Mouse (Mus musculus): Measurements from ENCODE around the gene Lrrc15. TPM values are rescaled to one million over a fixed set of nuclear protein-coding genes. Genes with fewer than 3 reads are reported as not detected.

Gene Lrrc15
- polyA plus RNA-seq, 1 experiment from 2014 or later, result 0.26 TPM

DNA sequence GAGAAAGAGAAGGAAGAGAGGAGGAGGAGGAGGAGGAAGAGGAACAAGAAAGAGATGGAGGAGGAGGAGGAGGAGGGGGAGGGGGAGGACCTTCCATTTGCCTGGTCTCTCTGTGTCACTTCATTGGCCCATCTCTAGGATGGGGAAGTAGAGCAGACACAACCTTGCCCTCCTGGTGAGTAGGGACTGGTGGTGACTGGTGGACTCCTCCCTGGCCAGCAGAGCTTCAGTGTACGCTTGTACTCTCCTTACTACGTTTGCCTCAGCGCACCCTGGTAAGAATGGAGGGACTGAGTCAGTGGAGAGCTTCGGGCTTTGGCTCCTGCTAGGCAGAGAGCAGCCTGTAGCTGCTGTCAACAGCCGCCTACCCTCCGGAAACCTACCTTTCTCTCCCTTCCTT, 19.6 kb upstream of the Lrrc15 start:
- H3K36me3 ChIP-seq, result no peaks in the 10 kb centered on the region
- no peaks in the 10 kb centered on the region for H3K9me3 ChIP-seq
- H3K9ac ChIP-seq, result no peak overlapping the region
- no peak overlapping the region for H3K27ac ChIP-seq
- ATAC-seq (ENCODE audit: low FRiP score), result no peak
- H3K4me3 ChIP-seq, result no peak overlapping the region
- H3K4me1 ChIP-seq (replicated peaks), result no peaks in the 10 kb centered on the region
- peaks cover 55% of the 10 kb centered on the region for H3K27me3 ChIP-seq
- 82% methylated on average over 6 of the region's 6 CpGs for WGBS
- H3K4me2 ChIP-seq, result no peak overlapping the region

DNA sequence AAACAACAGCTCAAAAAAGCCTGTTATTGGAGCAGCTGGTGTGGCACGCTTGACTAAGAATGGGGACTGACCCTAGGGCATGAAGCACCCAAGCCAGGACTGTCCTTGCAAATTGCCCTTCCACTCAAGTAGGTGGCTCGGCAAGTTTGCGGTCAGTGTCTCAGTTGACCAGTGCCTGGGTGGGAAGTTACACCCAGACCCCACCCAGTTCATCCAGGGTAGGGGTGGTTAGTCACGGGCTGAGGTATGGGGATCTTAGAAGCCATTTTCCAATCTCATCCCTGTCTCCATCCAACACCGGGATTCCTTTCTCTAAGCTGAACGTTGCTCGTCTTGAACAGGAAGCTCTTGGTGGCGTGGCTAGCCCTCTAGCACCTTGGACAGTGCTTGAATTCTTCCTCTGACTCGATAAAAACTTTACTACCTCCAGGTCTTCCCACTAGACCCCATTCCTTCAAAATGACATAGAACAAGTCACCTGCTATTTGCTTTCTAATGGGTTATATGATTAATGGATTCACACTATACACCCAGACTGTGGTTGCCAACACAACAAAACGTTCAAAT, 16.7 kb upstream of the Lrrc15 start:
- 76% methylated on average over 10 of the region's 10 CpGs for WGBS
- Histone ChIP-seq H3K27ac (no peak overlapping the region), H3K4me3 (no peak overlapping the region), H3K4me2 (no peak overlapping the region), H3K36me3 (no peaks in the 10 kb centered on the region), H3K27me3 (peaks cover 29% of the 10 kb centered on the region), H3K4me1 (replicated peaks) (no peaks in the 10 kb centered on the region), H3K9me3 (no peaks in the 10 kb centered on the region), H3K9ac (no peak overlapping the region)
- ATAC-seq (ENCODE audit: low FRiP score), result no peak

DNA sequence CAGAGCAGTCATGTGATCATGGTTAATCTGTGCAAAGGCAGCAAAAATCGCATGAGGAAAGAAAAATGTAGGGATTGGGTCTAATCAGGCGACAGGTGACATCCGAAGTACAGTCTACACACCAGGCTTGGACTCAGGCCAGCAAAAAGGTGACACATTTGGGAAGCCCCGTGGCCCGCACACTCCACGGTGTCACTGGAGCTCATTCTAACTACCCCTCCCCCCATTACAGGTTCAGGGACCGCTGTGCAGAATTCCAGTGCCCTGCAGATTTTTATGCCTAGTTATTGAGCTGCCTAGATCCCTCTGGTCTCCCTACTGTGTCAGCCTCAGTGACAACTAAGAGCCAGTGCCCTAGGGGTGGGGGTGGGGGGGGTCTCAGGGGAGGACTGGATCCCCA, 14.4 kb upstream of the Lrrc15 start:
- WGBS, result 93% methylated on average over 7 of the region's 7 CpGs
- no peak overlapping the region for H3K4me2 ChIP-seq
- H3K4me3 ChIP-seq, result no peak overlapping the region
- H3K4me1 ChIP-seq (replicated peaks), result no peaks in the 10 kb centered on the region
- H3K9me3 ChIP-seq, result no peaks in the 10 kb centered on the region
- peaks cover 10% of the 10 kb centered on the region; the same call in 1 of the 2 replicates for H3K27me3 ChIP-seq
- no peak for ATAC-seq (ENCODE audit: low FRiP score)
- H3K36me3 ChIP-seq, result no peaks in the 10 kb centered on the region
- H3K9ac ChIP-seq, result no peak overlapping the region
- no peak overlapping the region for H3K27ac ChIP-seq

DNA sequence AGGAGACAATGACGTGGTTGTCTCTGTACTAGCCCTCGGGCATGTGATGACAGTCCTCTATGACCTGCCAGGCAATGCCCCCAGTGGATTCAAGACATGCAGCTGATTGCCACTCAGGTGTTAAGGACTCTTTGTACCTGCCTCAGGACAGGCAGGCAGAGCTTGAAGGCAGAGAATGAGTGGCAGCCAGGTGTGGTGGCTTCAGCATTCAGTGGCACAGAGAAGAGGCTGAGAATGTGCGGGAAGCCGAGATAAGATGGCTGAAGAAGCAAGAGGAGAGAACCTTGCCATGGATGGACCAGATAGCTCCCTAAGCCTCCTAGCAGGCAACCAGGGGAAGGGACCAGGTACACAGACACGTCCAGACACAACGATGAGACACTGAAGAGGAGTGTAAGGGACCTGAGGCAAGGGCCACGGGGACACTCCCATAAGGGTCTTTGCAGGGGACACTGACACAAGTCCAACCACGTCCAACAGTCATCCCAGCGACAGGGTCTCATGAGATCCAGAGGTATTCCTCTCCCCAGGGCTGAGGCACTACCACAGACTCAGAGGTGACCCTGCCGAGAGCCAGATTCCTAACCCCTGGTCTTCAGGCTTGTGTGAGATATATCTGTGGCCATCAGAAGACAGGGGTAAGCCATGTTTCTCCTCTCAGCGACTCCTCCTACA, 13.7 kb upstream of the Lrrc15 start:
- peaks cover 10% of the 10 kb centered on the region; the same call in 1 of the 2 replicates for H3K27me3 ChIP-seq
- H3K27ac ChIP-seq, result no peak overlapping the region
- ATAC-seq (ENCODE audit: low FRiP score), result no peak
- no peak overlapping the region for H3K4me2 ChIP-seq
- 90% methylated on average over 11 of the region's 11 CpGs for WGBS
- H3K9ac ChIP-seq, result no peak overlapping the region
- no peak overlapping the region for H3K4me3 ChIP-seq
- H3K36me3 ChIP-seq, result no peaks in the 10 kb centered on the region
- no peaks in the 10 kb centered on the region for H3K4me1 ChIP-seq (replicated peaks)
- H3K9me3 ChIP-seq, result no peaks in the 10 kb centered on the region

DNA sequence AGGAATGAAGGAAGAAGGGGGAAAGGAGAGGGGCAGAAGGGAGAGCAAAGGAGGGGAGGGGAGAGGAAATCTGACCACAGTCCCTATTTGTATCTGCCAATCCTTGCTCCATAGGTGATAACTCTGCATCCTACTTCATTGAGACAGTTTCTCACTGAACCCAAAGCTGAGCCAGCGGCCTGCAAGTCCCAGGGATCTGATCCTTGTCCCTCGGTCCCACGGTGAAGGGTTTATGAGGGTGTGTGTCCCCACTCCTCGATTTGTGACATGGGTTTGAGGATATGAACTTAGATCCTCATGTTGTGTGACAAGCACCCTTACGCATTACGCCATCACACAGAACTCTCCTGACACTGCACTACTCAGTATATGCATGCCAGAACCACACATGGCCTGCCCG, 12.1 kb upstream of the Lrrc15 start:
- ATAC-seq (ENCODE audit: low FRiP score), result no peak
- Histone ChIP-seq H3K4me1 (replicated peaks) (peaks cover 6% of the 10 kb centered on the region; the same call in 1 of the 2 replicates), H3K27ac (no peak overlapping the region), H3K4me2 (no peak overlapping the region), H3K9ac (no peak overlapping the region), H3K9me3 (no peaks in the 10 kb centered on the region), H3K4me3 (no peak overlapping the region), H3K36me3 (no peaks in the 10 kb centered on the region), H3K27me3 (0 out of 2 replicates have a peak, but pooled peaks cover 7% of the 10 kb centered on the region)
- 97% methylated on average over 7 of the region's 7 CpGs for WGBS

DNA sequence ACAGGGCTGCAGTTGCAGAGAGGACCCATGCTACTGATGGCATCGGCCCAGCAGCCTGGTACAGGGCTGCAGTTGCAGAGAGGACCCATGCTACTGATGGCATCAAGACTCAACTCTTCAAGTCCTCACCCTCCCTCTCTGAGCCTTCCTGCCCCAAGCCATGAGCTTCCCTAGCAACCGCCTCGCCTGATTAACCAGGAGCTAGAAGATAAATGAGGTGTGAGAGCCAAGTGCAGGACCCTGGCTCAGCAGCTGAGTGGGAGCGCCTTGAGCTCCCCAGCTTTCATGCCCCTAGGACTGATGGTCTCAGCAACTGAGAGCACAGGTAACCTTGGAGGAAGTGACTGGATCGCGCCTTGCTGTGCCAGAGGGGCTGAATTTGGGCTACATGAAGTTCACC, 7.4 kb upstream of the Lrrc15 start:
- ATAC-seq (ENCODE audit: low FRiP score), result no peak
- Histone ChIP-seq H3K27me3 (peaks cover 26% of the 10 kb centered on the region), H3K4me2 (no peak overlapping the region), H3K27ac (no peak overlapping the region), H3K9me3 (no peaks in the 10 kb centered on the region), H3K9ac (no peak overlapping the region), H3K4me1 (replicated peaks) (peaks cover 8% of the 10 kb centered on the region; the same call in 1 of the 2 replicates), H3K4me3 (no peak overlapping the region), H3K36me3 (no peaks in the 10 kb centered on the region)
- 60% methylated on average over 6 of the region's 6 CpGs for WGBS

DNA sequence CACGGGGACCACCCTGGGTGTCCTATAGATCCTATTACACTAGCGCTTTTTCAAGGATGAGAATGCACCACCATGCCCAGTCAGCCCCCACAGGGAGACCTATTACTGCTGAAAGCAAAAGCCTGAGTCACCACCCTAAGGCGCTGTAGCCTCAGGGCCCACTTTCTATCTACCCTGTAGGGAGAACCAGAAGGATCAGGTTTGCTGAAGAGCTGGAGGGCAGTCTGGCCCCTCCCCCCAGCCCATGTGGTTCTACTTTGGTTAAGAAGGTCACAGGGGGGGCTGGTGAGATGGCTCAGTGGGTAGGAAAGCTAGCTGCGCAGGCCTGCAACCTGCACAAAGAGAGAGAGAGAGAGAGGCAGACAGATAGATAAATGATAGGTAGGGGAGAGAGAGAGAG, 2.6 kb upstream of the Lrrc15 start:
- no peak overlapping the region for H3K4me2 ChIP-seq
- H3K36me3 ChIP-seq, result no peaks in the 10 kb centered on the region
- no peak overlapping the region for H3K27ac ChIP-seq
- H3K27me3 ChIP-seq, result peaks cover 70% of the 10 kb centered on the region
- no peak overlapping the region for H3K9ac ChIP-seq
- no peak for ATAC-seq (ENCODE audit: low FRiP score)
- 60% methylated on average over 4 of the region's 4 CpGs for WGBS
- H3K4me1 ChIP-seq (replicated peaks), result peaks cover 22% of the 10 kb centered on the region
- no peaks in the 10 kb centered on the region for H3K9me3 ChIP-seq
- no peak overlapping the region for H3K4me3 ChIP-seq

DNA sequence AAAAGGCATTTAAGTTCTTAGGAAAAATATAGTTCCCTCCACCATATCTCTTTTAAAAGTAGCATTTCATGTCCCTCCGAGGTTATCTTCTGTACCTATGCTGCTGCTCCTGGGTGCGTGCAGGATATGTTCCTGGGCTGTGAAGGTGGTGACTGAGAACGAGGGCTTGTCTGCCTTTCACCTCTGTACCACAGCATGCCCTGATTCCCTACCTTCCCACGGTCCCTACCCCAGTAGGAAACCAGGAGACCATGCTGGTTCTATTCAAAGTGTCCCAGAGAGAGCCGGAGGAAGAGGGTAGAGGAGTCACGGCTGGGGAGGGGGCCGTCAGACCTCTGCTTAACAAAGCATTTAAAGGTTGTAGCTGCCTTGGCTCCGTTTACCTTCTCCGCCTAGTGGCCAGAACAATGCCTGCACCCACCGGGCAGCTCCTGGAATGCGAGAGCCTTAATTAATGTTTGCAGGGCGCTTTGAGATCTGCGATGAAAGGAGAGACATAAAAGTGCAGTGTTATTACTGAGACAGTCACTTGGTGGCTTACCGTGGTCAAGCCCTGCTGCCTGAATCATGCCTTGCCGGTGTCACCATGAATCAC, 784 bp upstream of the Lrrc15 start:
- Histone ChIP-seq H3K4me3 (peak overlapping the region; percentile 21), H3K4me2 (peak overlapping the region; percentile 51), H3K9ac (no peak overlapping the region), H3K27me3 (peaks cover 78% of the 10 kb centered on the region), H3K27ac (no peak overlapping the region), H3K36me3 (no peaks in the 10 kb centered on the region), H3K4me1 (replicated peaks) (peaks cover 15% of the 10 kb centered on the region), H3K9me3 (no peaks in the 10 kb centered on the region)
- WGBS, result 1% methylated on average over 15 of the region's 15 CpGs
- ATAC-seq (ENCODE audit: low FRiP score), result peak; percentile 61

DNA sequence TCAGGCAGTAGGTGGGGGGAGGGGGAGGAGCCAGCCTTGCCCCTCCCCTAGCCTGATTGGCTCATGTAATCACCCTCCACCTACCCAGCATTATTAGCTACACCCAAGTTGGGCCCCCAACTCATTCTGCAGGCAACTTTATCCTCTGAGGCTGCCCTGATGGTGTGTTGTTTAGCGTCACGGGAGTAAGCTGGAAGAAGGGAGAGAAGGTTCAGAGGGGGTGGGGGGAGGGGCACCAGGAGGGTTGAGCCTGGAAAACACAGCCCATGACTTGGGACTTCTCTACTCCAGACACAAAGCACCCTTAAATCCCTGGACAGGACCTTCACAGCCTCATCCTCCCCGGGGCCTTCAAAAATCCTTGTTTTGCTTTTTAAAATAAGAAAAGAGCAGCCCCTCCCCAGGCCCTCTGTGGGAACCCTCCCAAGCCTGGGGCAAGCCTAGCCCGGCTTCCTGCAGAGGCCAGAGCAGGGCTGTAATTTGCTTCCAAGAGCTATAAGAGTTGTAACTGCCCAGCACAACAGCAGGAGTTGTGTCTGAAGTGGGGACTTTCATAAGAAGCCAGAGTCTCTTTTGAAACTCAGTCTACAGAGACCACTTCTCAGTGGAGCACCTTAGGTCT, 2.3 kb downstream of the Lrrc15 start:
- no peaks in the 10 kb centered on the region for H3K36me3 ChIP-seq
- peaks cover 21% of the 10 kb centered on the region for H3K4me1 ChIP-seq (replicated peaks)
- ATAC-seq (ENCODE audit: low FRiP score), result no peak
- H3K27me3 ChIP-seq, result peaks cover 62% of the 10 kb centered on the region
- H3K9me3 ChIP-seq, result no peaks in the 10 kb centered on the region
- H3K27ac ChIP-seq, result no peak overlapping the region
- 20% methylated on average over 4 of the region's 4 CpGs for WGBS
- no peak overlapping the region for H3K9ac ChIP-seq
- H3K4me2 ChIP-seq, result no peak overlapping the region
- no peak overlapping the region for H3K4me3 ChIP-seq

DNA sequence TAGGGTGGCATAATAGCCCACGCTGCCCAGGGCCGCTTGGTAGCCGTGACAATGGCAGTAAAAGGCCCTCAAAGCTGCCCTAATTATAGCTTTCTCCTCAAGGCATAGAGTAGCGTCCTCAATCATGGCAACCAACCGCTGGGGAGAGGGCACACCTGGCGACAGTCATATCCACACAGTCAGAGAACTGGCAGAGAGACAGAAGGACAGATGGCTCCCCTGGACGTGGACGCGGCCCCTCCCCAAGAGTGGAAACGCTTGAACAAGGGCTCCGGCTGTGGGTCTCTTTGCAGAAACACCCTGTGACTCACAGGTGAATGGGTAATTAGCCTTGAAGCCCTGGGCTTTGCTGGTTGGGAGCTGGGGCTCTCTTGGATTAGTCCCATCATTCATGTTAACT, 4.7 kb downstream of the Lrrc15 start:
- H3K4me1 ChIP-seq (replicated peaks), result peaks cover 12% of the 10 kb centered on the region
- 77% methylated on average over 11 of the region's 11 CpGs for WGBS
- no peak overlapping the region for H3K9ac ChIP-seq
- H3K4me3 ChIP-seq, result no peak overlapping the region
- H3K27ac ChIP-seq, result no peak overlapping the region
- H3K4me2 ChIP-seq, result no peak overlapping the region
- peaks cover 50% of the 10 kb centered on the region for H3K27me3 ChIP-seq
- ATAC-seq (ENCODE audit: low FRiP score), result no peak
- no peaks in the 10 kb centered on the region for H3K36me3 ChIP-seq
- H3K9me3 ChIP-seq, result no peaks in the 10 kb centered on the region

DNA sequence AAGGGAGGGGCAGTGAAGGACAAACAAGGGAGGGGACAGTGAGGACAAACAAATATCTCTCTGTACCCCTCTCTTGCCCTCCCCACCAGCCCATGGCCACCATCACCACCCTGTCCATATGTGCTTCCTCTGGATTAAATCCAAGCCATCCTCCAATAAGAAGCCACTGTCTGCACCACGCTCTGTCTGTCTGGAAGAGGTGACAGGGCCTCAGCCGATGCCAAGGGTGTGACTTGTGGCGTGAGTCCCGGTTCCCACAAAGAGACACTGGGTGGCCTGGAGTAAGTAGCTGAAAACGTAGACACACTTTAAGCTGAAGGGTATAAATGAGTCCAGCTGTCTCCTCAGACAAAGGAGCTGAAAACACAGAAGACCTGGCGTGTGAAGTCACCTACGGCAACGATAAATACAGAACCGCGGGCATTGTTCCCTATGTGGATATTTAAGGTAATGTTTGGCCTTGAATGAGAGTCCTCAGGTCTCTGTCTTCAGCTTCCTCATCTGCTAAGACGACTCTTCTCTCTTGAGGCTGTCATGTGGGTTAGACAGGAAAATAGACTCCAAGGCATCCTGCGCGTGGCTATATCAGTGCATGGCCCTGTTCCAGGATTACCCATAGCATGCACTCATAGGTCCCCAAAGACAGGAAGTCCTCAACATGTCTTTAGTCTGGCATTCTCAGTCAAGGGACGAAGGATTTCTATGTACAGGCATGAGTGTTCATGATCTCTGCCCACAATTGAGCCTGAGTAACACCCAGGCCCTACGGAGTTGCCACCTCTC, 7.3 kb downstream of the Lrrc15 start:
- Histone ChIP-seq H3K9me3 (no peaks in the 10 kb centered on the region), H3K27me3 (peaks cover 26% of the 10 kb centered on the region), H3K4me1 (replicated peaks) (peaks cover 13% of the 10 kb centered on the region), H3K4me3 (no peak overlapping the region), H3K27ac (no peak overlapping the region), H3K9ac (no peak overlapping the region), H3K4me2 (no peak overlapping the region), H3K36me3 (no peaks in the 10 kb centered on the region)
- 74% methylated on average over 15 of the region's 15 CpGs for WGBS
- ATAC-seq (ENCODE audit: low FRiP score), result no peak

DNA sequence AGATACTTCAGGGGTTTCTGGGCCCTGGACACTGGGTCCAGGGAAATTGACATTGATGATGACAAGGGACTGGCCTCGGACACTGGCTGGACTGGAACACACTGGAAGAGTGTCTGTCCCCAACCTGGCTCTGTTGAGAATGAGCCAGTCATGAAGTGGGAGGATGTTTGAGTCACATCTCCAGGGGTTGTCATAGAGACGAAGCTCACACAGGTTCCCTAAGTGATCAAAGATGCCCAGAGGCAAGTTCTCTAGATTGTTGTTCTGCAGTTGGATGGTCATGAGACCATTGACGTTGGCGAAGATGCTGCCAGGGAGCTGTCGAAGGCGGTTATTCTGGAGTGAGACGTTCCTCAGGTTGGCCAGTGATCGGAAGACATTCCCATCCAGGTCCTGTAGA, 10.0 kb downstream of the Lrrc15 start:
- WGBS, result 91% methylated on average over 8 of the region's 8 CpGs
- Histone ChIP-seq H3K36me3 (no peaks in the 10 kb centered on the region), H3K4me1 (replicated peaks) (peaks cover 9% of the 10 kb centered on the region), H3K4me3 (no peak overlapping the region), H3K9ac (no peak overlapping the region), H3K4me2 (no peak overlapping the region), H3K27me3 (peaks cover 27% of the 10 kb centered on the region), H3K9me3 (no peaks in the 10 kb centered on the region), H3K27ac (no peak overlapping the region)
- ATAC-seq (ENCODE audit: low FRiP score), result no peak

Measured in hindbrain, embryonic 13.5 days (tissue).